Mouse (Mus musculus): Measurements from ENCODE around the gene Dytn.

DNA sequence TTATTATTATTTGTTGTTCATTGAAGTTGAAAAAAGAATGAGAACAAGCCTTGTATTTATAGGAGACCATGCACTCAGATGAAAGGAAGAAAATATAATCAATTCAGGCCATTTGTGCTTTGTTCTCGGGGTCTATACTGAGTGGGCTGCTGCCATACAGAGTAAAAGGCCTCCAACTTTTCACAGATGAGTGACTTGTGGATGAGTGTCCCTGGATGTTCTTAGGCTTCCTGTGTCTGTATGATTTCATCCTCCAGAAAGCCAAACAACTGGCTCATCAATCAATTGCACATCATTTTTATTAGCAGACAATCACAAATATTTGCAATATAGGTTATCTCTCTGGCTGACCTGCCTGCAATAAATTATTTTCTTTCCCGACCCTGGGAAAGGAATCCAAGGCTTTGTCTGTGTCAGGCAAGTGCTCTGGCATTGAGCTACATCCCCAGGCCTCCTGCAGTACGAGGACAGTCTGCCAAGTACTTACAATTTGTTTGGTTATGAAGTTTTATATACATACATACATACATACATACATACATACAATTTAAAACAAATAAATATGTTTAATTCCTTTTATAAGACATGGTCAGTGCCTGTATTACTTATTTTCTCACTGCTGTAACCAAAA lies 82.7 kb downstream of the Dytn start:
- TF ChIP-seq POLR2A (IDR thresholded peaks at IDR 0.05; ENCODE audit: low read depth, low read length) (no peak), CTCF (conservative IDR thresholded peaks at IDR 0.05; ENCODE audit: insufficient read depth, insufficient read length, low read depth, low read length) (no peak)

All from kidney, adult 2 months (tissue).